Mouse (Mus musculus): ENCODE measurements around the gene Wdr6. TPM values are rescaled to one million over a fixed set of nuclear protein-coding genes. Genes with fewer than 3 reads are reported as not detected.

Gene Wdr6
- total RNA-seq, 2 experiments from 2014 or later = 239 to 247 TPM

- DNase-seq (ENCODE audit: low spot score in 2 of 2) = no peak
Observed at GRCm38 (mm10) chr9:108525400-108525799, 53.1 kb downstream of the Wdr6 start.

GRCm38 (mm10) chr9:108523341-108523740 is 55.2 kb downstream of the Wdr6 start:
- no peak for DNase-seq (ENCODE audit: low spot score in 2 of 2)

Small RNA genes lying within 50 kb of the gene (microRNA-seq; reads per million reads assigned to microRNA genes)
- gene Gm24083 (0 reads per million in 2 experiments), gene Mir191 (0 reads per million in 2 experiments), gene Mir425 (1,046 to 1,160 reads per million in 2 experiments)

Other genes starting within 250 kb of the Wdr6 start
- gene Gpx1, start 239.8 kb downstream of the Wdr6 start, total RNA-seq (2021) = 10 to 100 TPM; 63.6 to 67.8 TPM
- 100 to 1,000 TPM; 121 to 132 TPM for gene Usp4, start 230.9 kb downstream of the Wdr6 start, total RNA-seq (2021)
- gene 1700102P08Rik, start 185.9 kb downstream of the Wdr6 start, total RNA-seq (2021) = 1 to 10 TPM; 1.9 to 2.5 TPM
- under 1 TPM; 0.11 to 0.23 TPM for gene Ccdc36, start 150.3 kb downstream of the Wdr6 start, total RNA-seq (2021)
- gene BC048562, start 142.3 kb downstream of the Wdr6 start, total RNA-seq (2021) = not detected
- 10 to 100 TPM; 33.6 to 34.1 TPM for gene Ccdc71, start 118.2 kb downstream of the Wdr6 start, total RNA-seq (2021)
- 10 to 100 TPM; 20.7 to 22.7 TPM for gene Klhdc8b, start 117.2 kb downstream of the Wdr6 start, total RNA-seq (2021)
- gene Lamb2, start 99.0 kb downstream of the Wdr6 start, total RNA-seq (2021) = 10 to 100 TPM; 36.9 to 39.4 TPM
- 100 to 1,000 TPM; 119 to 125 TPM for gene Usp19, start 88.1 kb downstream of the Wdr6 start, total RNA-seq (2021)
- gene Qars, start 71.0 kb downstream of the Wdr6 start, total RNA-seq (2021) = 10 to 100 TPM; 95.3 to 97.3 TPM
- gene Qrich1, start 61.9 kb downstream of the Wdr6 start, total RNA-seq (2021) = 100 to 1,000 TPM; 121 to 129 TPM
- 10 to 100 TPM; 78.2 to 83.9 TPM for gene Impdh2, start 18.5 kb downstream of the Wdr6 start, total RNA-seq (2021)
- 10 to 100 TPM; 59.6 to 63.4 TPM for gene Ndufaf3, start 11.3 kb downstream of the Wdr6 start, total RNA-seq (2021)
- 10 to 100 TPM; 74.3 to 83.8 TPM for gene Dalrd3, start 8.9 kb downstream of the Wdr6 start, total RNA-seq (2021)
- gene P4htm, start 18.9 kb upstream of the Wdr6 start, total RNA-seq (2021) = 10 to 100 TPM; 48.7 to 49.0 TPM
- gene Arih2, start 70.6 kb upstream of the Wdr6 start, total RNA-seq (2021) = 10 to 100 TPM; 47.3 to 51.1 TPM
- 10 to 100 TPM; 19.2 to 21.0 TPM for gene Slc25a20, start 83.3 kb upstream of the Wdr6 start, total RNA-seq (2021)
- 10 to 100 TPM; 54.9 to 60.6 TPM for gene Prkar2a, start 110.6 kb upstream of the Wdr6 start, total RNA-seq (2021)
- gene Ip6k2, start 205.1 kb upstream of the Wdr6 start, total RNA-seq (2021) = 100 to 1,000 TPM; 180 to 190 TPM
- gene Nckipsd, start 229.6 kb upstream of the Wdr6 start, total RNA-seq (2021) = 10 to 100 TPM; 40.7 to 43.4 TPM
- 10 to 100 TPM; 64.6 to 78.9 TPM for gene Celsr3, start 247.6 kb upstream of the Wdr6 start, total RNA-seq (2021)

All from layer of hippocampus, postnatal 10 days (tissue).